In genomic region chr2:166720416-166720815, GRCm38 (mm10) we compare ENCODE assay signal across 25 mouse cellular contexts.
"Had no signal": no experiment of that assay in that cellular context is flagged by ENCODE, and none has a peak within 500 bp of the region (broad histone marks: within the 10 kb centered on the region; RNA-seq: fewer than 3 reads in every experiment).

No protein-coding gene starts in this region.

- ATAC-seq: hindbrain, embryonic 16.5 days; inflammation-experienced regulatory T-cells, adult 6 months; intestine, embryonic 15.5 days; intestine, postnatal 0 days had no signal

- H3K9ac ChIP-seq: heart, embryonic 13.5 days; heart, embryonic 15.5 days; hindbrain, embryonic 13.5 days; intestine, embryonic 15.5 days; limb, embryonic 12.5 days had no signal

- H3K27ac ChIP-seq: gastrocnemius, adult 2 months; heart, adult 2 months; heart, embryonic 13.5 days; heart, embryonic 15.5 days; hindbrain, embryonic 13.5 days; intestine, embryonic 15.5 days; layer of hippocampus, adult 2 months; limb, embryonic 12.5 days had no signal

- H3K36me3 ChIP-seq: heart, embryonic 13.5 days; heart, embryonic 15.5 days; hindbrain, embryonic 13.5 days; intestine, embryonic 15.5 days; limb, embryonic 12.5 days had no signal

- H3K4me3 ChIP-seq: gastrocnemius, adult 2 months; heart, adult 2 months; heart, embryonic 13.5 days; heart, embryonic 15.5 days; hindbrain, embryonic 13.5 days; intestine, embryonic 15.5 days; layer of hippocampus, adult 2 months; limb, embryonic 12.5 days had no signal

- DNase-seq: gastrocnemius, adult 2 months; gastrocnemius, postnatal 10 days; gastrocnemius, postnatal 25 days; heart, adult 2 months; heart, postnatal 14 days; heart, postnatal 36 days; kidney, adult 18-20 months; kidney, adult 8-10 months; kidney, postnatal 10 days; kidney, postnatal 25 days; kidney, postnatal 4 days; layer of hippocampus, adult 9-11 months; layer of hippocampus, postnatal 36 days; left cerebral cortex, postnatal 4 days; liver had no signal

- H3K27me3 ChIP-seq: heart, embryonic 15.5 days; intestine, embryonic 15.5 days; limb, embryonic 12.5 days had no signal

- H3K4me2 ChIP-seq: heart, embryonic 11.5 days; heart, embryonic 13.5 days; heart, embryonic 15.5 days; hindbrain, embryonic 13.5 days; intestine, embryonic 15.5 days; limb, embryonic 12.5 days had no signal

- H3K4me1 ChIP-seq: heart, embryonic 15.5 days; hindbrain, embryonic 13.5 days; intestine, embryonic 15.5 days had no signal

- H3K9me3 ChIP-seq: heart, embryonic 13.5 days; heart, embryonic 15.5 days; hindbrain, embryonic 13.5 days; intestine, embryonic 15.5 days; limb, embryonic 12.5 days had no signal
